Mouse (Mus musculus) cerebellum, adult 9-10 months (tissue): ENCODE measurements at regions not wholly inside any gene's neighbourhood (a gene's known extent, or its start where the extent isn't known, plus 50 kb on each side); places are given as distances from the start of the nearest gene placed in this dataset.

Source experiments
- DNase-seq: peaks from one replicate; pipeline ENCODE4 v3.0.0; 2022

DNA sequence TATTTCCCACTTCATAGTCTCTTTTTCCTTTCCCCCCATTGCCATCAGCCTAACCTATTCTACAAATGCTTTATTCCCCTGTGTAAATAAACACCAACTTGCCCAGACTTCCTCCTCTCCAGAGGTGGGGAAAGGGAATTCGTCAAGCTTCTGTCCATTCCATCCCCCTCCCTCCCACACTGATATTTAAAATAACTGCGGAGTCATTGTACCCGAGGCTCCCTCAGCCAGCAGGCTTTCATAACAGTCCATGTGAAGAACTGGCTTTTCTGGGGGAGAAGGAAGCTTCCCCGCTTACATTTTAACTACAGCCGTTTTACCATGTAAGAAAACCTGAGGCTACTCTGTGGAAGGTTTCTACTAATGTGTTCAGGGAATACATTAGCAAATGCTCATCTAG, 193.1 kb upstream of the Cnksr2 start:
- DNase-seq: no peak

DNA sequence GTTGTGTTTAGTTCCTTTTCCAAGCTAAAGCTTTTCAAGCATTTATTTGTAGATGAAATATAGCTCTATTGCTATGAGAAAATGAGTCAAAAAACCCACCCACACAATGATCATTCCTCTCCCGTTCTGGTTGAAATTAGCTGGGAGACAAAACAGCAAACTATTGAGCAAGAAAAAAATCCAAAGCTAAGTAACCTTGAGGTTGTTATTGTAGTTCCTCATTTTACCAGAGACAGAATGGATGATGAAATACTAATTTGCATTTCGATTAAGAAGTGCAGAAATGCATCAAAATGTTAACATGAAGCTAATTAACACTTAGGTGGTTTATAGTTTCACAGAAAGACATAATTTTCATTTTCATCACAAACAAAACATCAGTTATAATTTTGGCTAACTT, 166.1 kb upstream of the Cnksr2 start:
- DNase-seq: no peak

DNA sequence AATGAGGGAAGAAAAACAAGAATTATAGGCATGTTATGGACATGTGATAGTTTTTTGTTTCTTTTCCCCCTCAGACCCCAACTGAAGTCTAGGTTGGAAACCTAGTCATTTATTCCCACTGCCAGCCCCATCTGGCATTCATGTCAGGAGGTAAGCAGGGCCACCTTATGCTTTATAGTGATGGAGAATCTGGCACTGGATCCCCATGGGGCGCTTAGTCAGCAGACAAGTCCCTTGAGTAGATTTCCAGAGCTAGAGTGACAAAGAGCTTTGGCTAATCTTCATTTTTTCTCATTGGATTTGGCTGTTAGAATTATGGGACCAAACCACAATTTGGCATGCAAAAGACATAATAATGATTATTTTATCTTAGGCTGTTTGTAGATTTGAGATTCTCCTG, 152.4 kb upstream of the Cnksr2 start:
- peak; percentile 56 for DNase-seq

DNA sequence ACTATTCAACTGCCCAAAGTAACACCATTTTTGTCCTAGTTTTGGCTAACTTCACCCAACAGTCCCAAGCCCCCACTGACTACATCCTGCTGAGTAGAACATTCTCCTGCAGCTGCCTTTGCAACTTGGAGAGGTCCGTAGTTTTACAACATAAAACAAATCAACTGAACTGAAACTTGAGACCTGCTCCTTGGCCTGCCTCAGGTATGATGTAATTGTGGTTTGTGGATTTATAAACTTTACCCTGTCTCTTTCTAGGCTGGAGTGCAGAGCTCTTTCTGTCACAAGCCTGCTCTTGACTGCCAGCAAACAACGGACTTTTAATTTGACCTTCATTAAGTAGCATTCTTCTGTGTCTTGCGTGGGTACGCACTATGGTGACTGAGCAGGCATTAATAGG, 138.4 kb upstream of the Cnksr2 start:
- DNase-seq: no peak

DNA sequence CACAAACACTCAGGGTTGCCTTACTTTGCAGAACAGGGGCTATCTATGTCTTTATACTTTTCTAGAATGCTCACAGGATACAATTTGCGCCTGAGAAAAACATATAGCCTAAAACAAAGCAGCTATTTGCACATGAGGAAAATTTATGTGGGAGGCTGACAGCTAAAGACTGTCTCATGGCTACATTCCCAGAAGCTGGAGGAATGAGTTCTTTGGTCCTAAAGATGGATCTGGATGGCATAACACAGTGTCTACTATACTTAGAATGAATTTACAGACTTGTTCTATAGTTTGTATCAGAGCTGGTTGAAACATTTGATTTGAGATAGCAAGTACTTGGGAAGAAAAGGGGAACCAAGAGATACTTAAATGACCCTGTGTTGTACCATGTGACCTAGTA, 137.3 kb upstream of the Cnksr2 start:
- no peak for DNase-seq

DNA sequence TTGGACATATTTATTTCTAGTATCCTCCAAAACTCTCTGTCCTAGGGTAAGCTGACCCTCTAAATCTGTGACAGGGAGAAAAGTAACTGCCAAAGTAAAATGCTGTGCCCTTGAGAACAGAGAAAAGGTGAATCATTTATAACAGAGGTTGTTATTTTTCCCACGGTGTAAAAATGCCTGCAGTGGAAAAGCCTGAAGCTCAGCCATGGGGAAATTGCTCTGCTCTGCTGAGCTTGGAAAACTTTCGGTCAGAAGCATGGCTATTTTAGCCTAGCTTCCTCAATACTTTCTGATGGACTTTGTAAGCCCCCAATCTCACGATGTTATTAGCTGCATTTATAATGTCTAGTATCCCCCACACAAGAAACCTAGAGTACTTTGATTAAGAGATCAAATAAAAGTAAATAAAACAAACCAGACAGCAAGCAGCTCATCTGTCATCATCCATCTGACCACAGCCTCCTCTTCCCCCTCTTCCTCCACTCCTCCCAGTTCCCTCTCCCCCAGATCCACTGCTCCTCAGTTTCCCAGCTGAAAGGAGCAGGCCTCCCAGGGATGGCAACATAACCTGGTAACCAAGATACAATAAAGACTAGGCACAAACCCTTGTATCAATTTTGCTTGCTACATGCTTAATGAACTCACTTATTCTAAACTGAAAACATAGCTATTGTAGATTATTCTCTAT, 92.9 kb upstream of the Cnksr2 start:
- no peak for DNase-seq

DNA sequence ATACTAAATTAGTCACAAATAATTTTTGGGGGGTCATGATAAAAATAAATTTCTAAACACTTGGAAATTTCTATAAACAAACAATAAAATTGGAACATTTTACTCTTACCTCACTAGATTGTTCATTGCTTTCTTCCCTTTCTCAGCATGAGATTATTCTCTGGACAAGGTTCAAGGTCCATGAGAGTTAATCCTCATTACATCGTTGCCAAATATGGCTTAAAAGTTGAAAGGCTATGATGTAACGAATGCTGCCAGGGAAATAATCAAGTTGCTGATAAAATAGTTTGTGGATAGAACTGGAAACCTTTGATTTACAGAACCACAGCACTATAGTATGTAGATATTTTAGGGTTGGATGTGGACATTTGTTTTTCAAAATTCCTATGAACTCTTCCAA, 90.4 kb upstream of the Cnksr2 start:
- DNase-seq: peak; percentile 28
